Mouse (Mus musculus) layer of hippocampus, adult 9-10 months (tissue): ENCODE results near the gene Gm8206.
"Not testable (repeated sequence)": the region's sequence is repeated elsewhere in the genome, so short reads cannot be mapped to it uniquely, and the experiment has no call there.

Experiments
- DNase-seq: peaks from one replicate; pipeline ENCODE4 v3.0.0; 2022; ENCODE audit warnings: low spot score

Gm8206 gene

DNA sequence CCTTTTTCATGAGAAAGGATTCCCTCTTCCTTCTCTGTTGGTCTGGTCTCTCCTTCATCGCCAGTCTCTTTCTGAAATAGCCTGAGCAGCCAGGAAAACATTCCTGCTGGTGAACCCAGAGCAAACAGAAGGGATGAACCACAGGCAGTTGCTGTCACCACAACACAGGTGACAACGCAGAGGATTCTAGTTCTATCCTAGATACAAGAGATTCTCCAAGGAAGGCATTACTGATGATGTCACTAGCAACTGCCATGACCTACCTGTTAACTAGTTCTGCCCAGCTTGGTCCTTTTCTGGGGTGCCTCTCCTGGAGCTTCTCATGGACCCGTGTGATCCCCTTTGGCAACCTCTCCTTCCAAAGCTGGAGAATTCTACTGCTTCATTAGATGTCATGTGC lies at the start of gene Gm8206:
Gene Gm8206 (minus strand): TSS at position 101 of the 400 bp plus-strand sequence.
- not testable (repeated sequence) for DNase-seq

DNA sequence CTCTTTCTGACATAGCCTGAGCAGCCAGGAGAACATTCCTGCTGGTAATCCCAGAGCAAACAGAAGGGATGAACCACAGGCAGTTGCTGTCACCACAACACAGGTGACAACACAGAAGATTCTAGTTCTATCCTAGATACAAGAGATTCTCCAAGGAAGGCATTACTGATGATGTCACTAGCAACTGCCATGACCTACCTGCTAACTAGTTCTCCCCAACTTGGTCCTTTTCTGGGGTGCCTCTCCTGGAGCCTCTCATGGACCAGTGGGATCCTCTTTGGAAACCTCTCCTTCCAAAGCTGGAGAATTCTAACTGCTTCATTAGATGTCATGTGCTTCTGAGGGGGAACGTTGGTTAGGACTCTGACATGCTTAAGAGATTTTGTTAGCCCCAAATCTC lies 32.0 kb upstream of the Gm8206 start, which contains the start of gene Gm3476:
Gene Gm3476 (minus strand): TSS at position 101 of the 400 bp plus-strand sequence.
- DNase-seq = not testable (repeated sequence)

DNA sequence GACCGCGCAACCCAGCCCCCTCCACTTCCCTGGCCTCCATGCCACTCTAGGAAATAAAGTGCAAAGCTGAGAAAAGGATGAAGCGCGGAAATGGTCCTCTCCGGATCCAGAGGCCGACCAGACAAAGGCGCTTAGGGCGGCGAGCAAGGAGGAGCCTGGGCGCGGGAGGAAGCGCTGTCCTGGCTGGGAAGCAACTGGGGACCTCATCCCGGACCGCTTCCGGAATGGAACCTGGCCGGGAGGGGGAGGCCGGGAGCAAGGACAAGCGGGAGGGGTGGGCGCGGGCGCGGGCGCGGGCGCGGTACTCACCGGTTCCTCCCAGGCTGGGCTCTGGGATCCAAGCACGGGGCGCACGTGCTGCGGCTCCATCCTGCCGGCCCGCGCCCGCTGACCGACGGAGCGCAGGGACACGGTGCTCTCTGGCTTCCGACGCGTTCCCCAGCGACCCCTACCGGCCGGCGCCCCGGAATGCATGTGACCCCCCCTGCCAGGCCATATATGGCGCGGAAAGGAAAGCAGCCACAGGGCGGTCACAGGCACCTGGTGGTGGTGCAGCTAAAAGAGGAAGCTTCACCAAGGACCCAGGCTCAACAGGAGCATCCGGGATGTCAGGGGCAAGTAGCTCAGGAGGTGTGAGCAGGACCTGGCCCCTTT lies 14.7 kb upstream of the Gm8206 start, which contains the start of gene Gm3468:
Gene Gm3468 (minus strand): TSS at position 394 of the 654 bp plus-strand sequence.
- DNase-seq = not testable (repeated sequence)

DNA sequence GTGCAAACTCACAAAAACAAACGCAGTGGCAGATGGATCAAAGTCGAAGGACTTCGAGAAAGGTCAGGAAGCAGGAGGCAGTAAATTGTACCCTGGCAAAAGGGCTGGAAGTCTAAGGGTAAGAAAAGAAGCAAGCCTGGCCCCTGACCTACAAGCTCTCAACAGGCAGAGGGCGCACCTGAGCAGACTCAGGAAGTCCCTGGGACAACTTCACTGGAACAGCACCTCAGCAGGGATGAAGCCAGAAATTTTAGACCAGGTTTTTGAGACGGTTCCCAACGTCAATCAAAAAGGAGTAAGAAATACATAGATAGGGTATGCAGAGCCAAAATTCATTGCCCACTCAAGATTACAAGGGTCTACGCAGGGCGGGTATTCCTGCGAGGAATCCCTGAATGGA lies 13.8 kb upstream of the Gm8206 start:
- DNase-seq = not testable (repeated sequence)

DNA sequence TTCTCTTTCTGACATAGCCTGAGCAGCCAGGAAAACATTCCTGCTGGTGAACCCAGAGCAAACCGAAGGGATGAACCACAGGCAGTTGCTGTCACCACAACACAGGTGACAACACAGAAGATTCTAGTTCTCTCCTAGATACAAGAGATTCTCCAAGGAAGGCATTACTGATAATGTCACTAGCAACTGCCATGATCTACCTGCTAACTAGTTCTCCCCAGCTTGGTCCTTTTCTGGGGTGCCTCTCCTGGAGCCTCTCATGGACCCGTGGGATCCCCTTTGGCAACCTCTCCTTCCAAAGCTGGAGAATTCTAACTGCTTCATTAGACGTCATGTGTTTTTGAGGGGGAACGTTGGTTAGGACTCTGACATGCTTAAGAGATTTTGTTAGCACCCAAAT lies 35.6 kb downstream of the Gm8206 start, which contains the start of gene Gm6337:
Gene Gm6337 (minus strand): TSS at position 101 of the 400 bp plus-strand sequence.
- not testable (repeated sequence) for DNase-seq

DNA sequence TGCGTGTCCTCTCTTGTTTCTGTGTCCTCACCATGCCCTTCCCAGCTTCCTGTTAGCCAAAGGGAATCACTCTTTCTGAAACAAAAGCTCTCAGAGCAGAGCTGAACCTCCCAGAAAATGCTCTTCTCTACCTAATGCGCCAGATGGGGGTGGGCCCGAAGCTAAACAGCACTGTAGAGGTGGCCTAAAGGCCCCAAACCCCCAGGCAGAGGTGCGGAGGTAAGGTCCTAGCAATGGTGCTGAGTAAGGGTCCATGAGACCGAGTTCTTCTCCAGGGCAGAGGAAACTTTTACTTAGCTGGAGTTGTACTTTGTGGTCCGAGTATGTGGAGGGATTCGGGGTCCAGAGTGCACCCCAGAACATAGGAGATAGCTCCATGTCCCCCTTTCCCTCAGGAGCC lies 106.6 kb downstream of the Gm8206 start:
- DNase-seq = not testable (repeated sequence)

DNA sequence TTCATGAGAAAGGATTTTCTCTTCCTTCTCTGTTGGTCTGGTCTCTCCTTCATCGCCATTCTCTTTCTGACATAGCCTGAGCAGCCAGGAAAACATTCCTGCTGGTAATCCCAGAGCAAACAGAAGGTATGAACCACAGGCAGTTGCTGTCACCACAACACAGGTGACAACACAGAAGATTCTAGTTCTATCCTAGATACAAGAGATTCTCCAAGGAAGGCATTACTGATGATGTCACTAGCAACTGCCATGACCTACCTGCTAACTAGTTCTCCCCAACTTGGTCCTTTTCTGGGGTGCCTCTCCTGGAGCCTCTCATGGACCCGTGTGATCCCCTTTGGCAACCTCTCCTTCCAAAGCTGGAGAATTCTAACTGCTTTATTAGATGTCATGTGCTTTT lies 114.7 kb downstream of the Gm8206 start, which contains the start of gene Gm3453:
Gene Gm3453 (minus strand): TSS at position 101 of the 400 bp plus-strand sequence.
- DNase-seq = not testable (repeated sequence)
